Mouse (Mus musculus) heart, postnatal 10 days (tissue): ENCODE measurements at regions not wholly inside any gene's neighbourhood (a gene's known extent, or its start where the extent isn't known, plus 50 kb on each side); places are given as distances from the start of the nearest gene placed in this dataset.

Source experiments
- DNase-seq, 2 experiments: peaks; one replicate each; pipeline ENCODE4 v3.0.0; 2021
- intact Hi-C: fragments of 180-260 bp; cut with DNase I; formaldehyde crosslinking; loops from one replicate; pipeline ENCODE4 v1.15.1; 2025

GRCm38 (mm10) chr11:39794183-39794652, 900.8 kb downstream of the Mat2b start:
- intact Hi-C loops: no loop called here
- peak in 1 of 2 experiments; percentile 3 for DNase-seq

GRCm38 (mm10) chr11:39792112-39792511, 902.9 kb downstream of the Mat2b start:
- intact Hi-C loops: no loop called here
- DNase-seq: no peak
